Comparison of ENCODE assay signal across 23 mouse cellular contexts in the genomic region with DNA sequence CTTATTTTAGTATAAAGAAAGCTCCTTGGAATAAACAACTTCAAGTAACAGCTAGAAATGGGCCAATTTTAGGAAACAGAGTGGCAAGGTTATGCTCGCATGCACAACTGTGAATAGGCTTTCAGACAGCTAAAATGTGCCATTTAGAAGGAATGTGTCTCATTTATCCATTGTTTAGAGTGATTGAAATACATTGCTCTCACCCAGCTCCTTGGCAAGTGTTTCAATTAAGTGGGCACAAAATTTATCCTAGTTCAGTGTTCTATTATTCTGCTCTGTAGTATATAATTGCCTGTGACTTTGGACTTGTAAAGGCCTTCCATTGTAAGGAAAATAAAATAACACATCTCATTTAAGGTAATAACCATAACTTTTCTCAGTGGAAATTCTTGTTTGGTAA.
DNase-seq lines count a peak whose midpoint lies in the region; ATAC-seq and TF ChIP-seq lines count a peak whose summit lies in the region.
"Had no signal": no experiment of that assay in that cellular context is flagged by ENCODE, and none has a peak within 500 bp of the region (broad histone marks: within the 10 kb centered on the region; RNA-seq: fewer than 3 reads in every experiment).

No protein-coding gene starts in this region.

- no peaks in the 10 kb centered on the region for H3K4me1 ChIP-seq in forebrain, embryonic 13.5 days
- no peaks in the 10 kb centered on the region for H3K4me1 ChIP-seq in forebrain, postnatal 0 days (ENCODE audit: insufficient read depth)
- H3K4me1 ChIP-seq in forebrain, embryonic 15.5 days, result no peaks in the 10 kb centered on the region; the same call in 1 of the 2 replicates
- H3K4me1 ChIP-seq in forebrain, embryonic 10.5 days, result no peaks in the 10 kb centered on the region
- H3K4me1 ChIP-seq: embryonic facial prominence, embryonic 10.5 days; embryonic facial prominence, embryonic 12.5 days had no signal

- H3K27ac ChIP-seq in forebrain, embryonic 13.5 days, result no peak overlapping the region
- H3K27ac ChIP-seq in forebrain, postnatal 0 days (ENCODE audit: low read depth, low read length), result no peak overlapping the region
- H3K27ac ChIP-seq in forebrain, embryonic 15.5 days (replicated peaks), result no peak overlapping the region
- no peak overlapping the region for H3K27ac ChIP-seq in forebrain, embryonic 10.5 days
- H3K27ac ChIP-seq: embryonic facial prominence, embryonic 10.5 days; embryonic facial prominence, embryonic 12.5 days had no signal

- no peaks in the 10 kb centered on the region for H3K36me3 ChIP-seq in forebrain, embryonic 13.5 days (ENCODE audit: poor library complexity, severe bottlenecking)
- no peaks in the 10 kb centered on the region for H3K36me3 ChIP-seq in forebrain, postnatal 0 days (ENCODE audit: insufficient read depth)
- H3K36me3 ChIP-seq in forebrain, embryonic 15.5 days, result no peaks in the 10 kb centered on the region
- no peaks in the 10 kb centered on the region for H3K36me3 ChIP-seq in forebrain, embryonic 10.5 days (replicated peaks)
- H3K36me3 ChIP-seq: embryonic facial prominence, embryonic 10.5 days; embryonic facial prominence, embryonic 12.5 days; G1E had no signal

- no peak overlapping the region for H3K4me3 ChIP-seq in forebrain, embryonic 13.5 days
- no peak overlapping the region for H3K4me3 ChIP-seq in forebrain, postnatal 0 days (ENCODE audit: low read depth, low read length)
- no peak overlapping the region for H3K4me3 ChIP-seq in forebrain, embryonic 15.5 days
- H3K4me3 ChIP-seq in forebrain, embryonic 10.5 days, result no peak overlapping the region
- H3K4me3 ChIP-seq: embryonic facial prominence, embryonic 10.5 days; embryonic facial prominence, embryonic 12.5 days had no signal

- no peak for DNase-seq in forebrain, postnatal 0 days
- DNase-seq in forebrain, embryonic 10.5 days (ENCODE audit: extremely low spot score, low spot score), result no peak
- DNase-seq in brain, embryonic 14.5 days (ENCODE audit: low read depth), result peak; percentile 70
- DNase-seq in embryo, embryonic 10 days (ENCODE audit: low spot score), result no peak
- DNase-seq: adrenal gland, adult 8-10 months; adrenal gland, postnatal 14 days; adrenal gland, postnatal 36 days; B cell, adult 2 months; cerebellum, adult 11 months; cerebellum, adult 18-20 months; cerebellum, adult 8-10 months; cerebellum, adult 9-11 months; cerebellum, postnatal 14 days; cerebellum, postnatal 36 days had no signal

- TF ChIP-seq CTCF in forebrain, postnatal 0 days (IDR thresholded peaks at IDR 0.05; ENCODE audit: low read depth), result no peak
- no peak for TF ChIP-seq CTCF in brain, embryonic 14.5 days (IDR thresholded peaks at IDR 0.05; ENCODE audit: borderline replicate concordance, extremely low read depth, insufficient read depth, insufficient read length)

- H3K9ac ChIP-seq in forebrain, embryonic 13.5 days, result no peak overlapping the region
- H3K9ac ChIP-seq in forebrain, postnatal 0 days, result no peak overlapping the region
- no peak overlapping the region for H3K9ac ChIP-seq in forebrain, embryonic 15.5 days (replicated peaks)
- H3K9ac ChIP-seq: embryonic facial prominence, embryonic 12.5 days had no signal

- no peak overlapping the region for H3K4me2 ChIP-seq in forebrain, embryonic 13.5 days
- H3K4me2 ChIP-seq in forebrain, postnatal 0 days (ENCODE audit: low read depth), result no peak overlapping the region
- H3K4me2 ChIP-seq in forebrain, embryonic 15.5 days (replicated peaks), result no peak overlapping the region
- H3K4me2 ChIP-seq: embryonic facial prominence, embryonic 12.5 days had no signal

- ATAC-seq in forebrain, embryonic 13.5 days, result peak; percentile 27; the same call in 1 of the 2 replicates
- ATAC-seq in forebrain, postnatal 0 days, result no peak
- peak; percentile 51 for ATAC-seq in forebrain, embryonic 15.5 days (replicated peaks)
- ATAC-seq: activated CD4-positive, CD25-positive, alpha-beta regulatory T cell, adult 4 months; CD4-positive, CD25-positive, alpha-beta regulatory T cell, adult 4 months; Patski had no signal

- H3K27me3 ChIP-seq in forebrain, embryonic 13.5 days, result no peaks in the 10 kb centered on the region
- H3K27me3 ChIP-seq in forebrain, postnatal 0 days (ENCODE audit: insufficient read depth, low read length), result no peaks in the 10 kb centered on the region
- no peaks in the 10 kb centered on the region for H3K27me3 ChIP-seq in forebrain, embryonic 15.5 days
- no peaks in the 10 kb centered on the region for H3K27me3 ChIP-seq in forebrain, embryonic 10.5 days (ENCODE audit: poor library complexity, severe bottlenecking)
- H3K27me3 ChIP-seq: CH12.LX; embryonic facial prominence, embryonic 12.5 days; Patski had no signal

- no peak for TF ChIP-seq POLR2A in brain, embryonic 14.5 days (IDR thresholded peaks at IDR 0.05; ENCODE audit: borderline replicate concordance, extremely low read depth, insufficient read depth, insufficient read length, poor library complexity, severe bottlenecking)

- no peaks in the 10 kb centered on the region for H3K9me3 ChIP-seq in forebrain, embryonic 13.5 days (replicated peaks)
- no peaks in the 10 kb centered on the region for H3K9me3 ChIP-seq in forebrain, postnatal 0 days (ENCODE audit: low read length)
- no peaks in the 10 kb centered on the region for H3K9me3 ChIP-seq in forebrain, embryonic 15.5 days
- no peaks in the 10 kb centered on the region for H3K9me3 ChIP-seq in forebrain, embryonic 10.5 days
- H3K9me3 ChIP-seq: embryonic facial prominence, embryonic 10.5 days; embryonic facial prominence, embryonic 12.5 days; G1E had no signal

- WGBS in forebrain, embryonic 13.5 days, result 35% methylated on average over 1 of the region's 1 CpGs
- WGBS in forebrain, postnatal 0 days, result 33% methylated on average over 1 of the region's 1 CpGs
- WGBS in forebrain, embryonic 15.5 days, result 23% methylated on average over 1 of the region's 1 CpGs
- WGBS in forebrain, embryonic 10.5 days, result 81% methylated on average over 1 of the region's 1 CpGs
